Mouse (Mus musculus) ZHBTc4 (cell line): ENCODE measurements at regions not wholly inside any gene's neighbourhood (a gene's known extent, or its start where the extent isn't known, plus 50 kb on each side); places are given as distances from the start of the nearest gene placed in this dataset.

Experiments used
- DNase-seq: peaks from one replicate; pipeline ENCODE4 v3.0.0-alpha.2; 2011; ENCODE audit warnings: low read depth, low spot score

- DNase-seq = no peak
These were observed 112.1 kb upstream of the Tmem132c start for GRCm38 (mm10) chr5:127129495-127129894.

- DNase-seq = no peak
These were observed 107.2 kb upstream of the Tmem132c start for GRCm38 (mm10) chr5:127134441-127134840.

- DNase-seq = no peak
These were observed 101.0 kb upstream of the Tmem132c start for GRCm38 (mm10) chr5:127140651-127141050.

- peak; percentile 46 for DNase-seq
These were observed 81.3 kb upstream of the Tmem132c start for GRCm38 (mm10) chr5:127160292-127160691.

- DNase-seq = no peak
These were observed 78.2 kb upstream of the Tmem132c start for GRCm38 (mm10) chr5:127163376-127163775.

- DNase-seq = peak; percentile 48
These were observed 52.6 kb upstream of the Tmem132c start for GRCm38 (mm10) chr5:127189021-127189420.
